Mouse (Mus musculus): Measurements from ENCODE around the gene Cyp2c40. TPM values are rescaled to one million over a fixed set of nuclear protein-coding genes. Genes with fewer than 3 reads are reported as not detected.
"Not testable (repeated sequence)": the region's sequence is repeated elsewhere in the genome, so short reads cannot be mapped to it uniquely, and the experiment has no call there.

The Cyp2c40 gene
- 1.8 and 2.8 TPM in 2 replicates for polyA plus RNA-seq (2011; ENCODE audit: insufficient read depth, insufficient read length, low replicate concordance, missing spikeins)

DNA sequence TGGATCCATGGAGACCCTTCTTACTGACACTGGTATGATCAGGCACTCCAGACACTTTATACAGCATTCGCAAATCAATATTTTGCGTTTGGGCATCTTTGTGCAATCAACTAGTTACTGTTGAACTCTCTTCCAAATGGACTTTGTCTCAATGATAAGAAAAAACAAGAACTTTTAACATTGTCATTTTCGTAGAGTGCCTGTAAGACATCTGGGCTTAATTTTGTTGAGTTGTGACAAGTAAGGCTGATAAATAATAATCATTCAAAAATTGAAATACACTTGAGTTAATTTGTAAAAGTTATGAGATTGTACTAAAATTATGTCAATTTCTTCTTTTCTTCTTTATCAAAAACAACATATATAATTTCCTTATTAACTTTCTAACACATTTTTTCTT lies at the start of gene Cyp2c40:
Gene Cyp2c40 (minus strand): TSS at position 101 of the 400 bp plus-strand sequence.
- not testable (repeated sequence) for H3K4me1 ChIP-seq (ENCODE audit: control insufficient read depth, insufficient read depth, low read length); H3K4me3 ChIP-seq (replicated peaks; ENCODE audit: control insufficient read depth, low read depth, low read length); H3K27ac ChIP-seq (ENCODE audit: control insufficient read depth, insufficient read depth, low read depth, low read length, poor library complexity)
- 82% methylated on average over 3 of the region's 3 CpGs for WGBS

DNA sequence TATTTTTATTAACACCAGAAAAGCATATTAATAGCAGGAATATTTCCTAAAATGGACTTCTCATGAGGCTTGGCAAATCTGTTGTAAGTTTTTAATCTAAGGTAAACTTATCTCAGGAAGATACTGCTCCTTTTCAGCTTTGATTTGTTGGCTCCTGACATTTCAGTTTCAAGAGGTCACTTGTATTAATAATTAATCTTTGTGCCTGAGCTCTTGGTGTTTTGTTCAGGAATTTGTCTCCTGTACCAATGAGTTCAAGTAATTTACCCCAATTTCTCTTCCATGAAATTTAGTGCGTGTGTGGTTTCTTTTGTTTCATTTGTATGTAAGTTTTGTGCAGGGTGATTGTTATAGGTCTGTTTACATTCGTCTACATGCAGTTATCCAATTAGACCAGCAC lies 8.3 kb upstream of the Cyp2c40 start:
- H3K27ac ChIP-seq (ENCODE audit: control insufficient read depth, insufficient read depth, low read depth, low read length, poor library complexity); H3K4me1 ChIP-seq (ENCODE audit: control insufficient read depth, insufficient read depth, low read length); H3K4me3 ChIP-seq (replicated peaks; ENCODE audit: control insufficient read depth, low read depth, low read length): not testable (repeated sequence)
- 58% methylated on average over 2 of the region's 2 CpGs for WGBS

DNA sequence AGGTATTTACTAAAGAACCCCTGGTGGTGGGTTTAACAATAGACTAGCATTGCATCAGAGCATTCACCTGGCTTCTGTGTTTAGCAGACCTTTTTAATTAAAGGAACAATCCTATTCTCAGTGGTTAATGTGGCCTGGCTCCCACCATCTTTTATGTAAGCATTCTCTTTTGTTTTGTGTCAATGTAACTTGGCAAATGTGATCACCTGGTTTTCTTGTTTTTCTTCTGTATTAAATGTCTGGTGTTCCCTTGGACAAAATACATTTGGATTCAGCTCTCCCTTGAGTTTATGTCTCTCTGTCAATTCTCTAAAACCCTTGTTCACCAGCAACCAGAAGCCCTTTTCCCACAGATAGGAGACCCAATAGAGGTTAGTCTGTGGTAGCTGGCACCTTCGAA lies 3.8 kb upstream of the Cyp2c40 start:
- not testable (repeated sequence) for H3K4me3 ChIP-seq (replicated peaks; ENCODE audit: control insufficient read depth, low read depth, low read length); H3K4me1 ChIP-seq (ENCODE audit: control insufficient read depth, insufficient read depth, low read length); H3K27ac ChIP-seq (ENCODE audit: control insufficient read depth, insufficient read depth, low read depth, low read length, poor library complexity)
- 71% methylated on average over 1 of the region's 1 CpGs for WGBS

DNA sequence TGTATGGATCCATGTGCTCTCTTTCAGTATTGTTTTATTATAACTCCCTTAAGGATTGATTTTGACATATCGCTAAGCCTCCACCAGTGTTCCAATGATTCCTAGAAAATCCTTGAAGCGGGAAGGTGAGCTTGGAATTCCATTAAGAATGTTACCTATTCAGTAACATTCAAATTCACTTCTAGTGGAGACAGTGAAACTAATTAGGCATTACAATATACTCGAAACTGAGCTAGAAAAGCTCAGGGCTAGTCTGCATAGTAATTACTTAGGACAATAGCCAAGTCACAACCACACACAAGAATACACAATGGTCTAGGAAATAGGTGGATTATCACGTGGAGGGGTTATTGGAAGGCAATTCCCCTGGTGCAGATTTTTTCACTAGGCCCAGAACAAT lies 3.4 kb upstream of the Cyp2c40 start:
- H3K4me3 ChIP-seq (replicated peaks; ENCODE audit: control insufficient read depth, low read depth, low read length); H3K27ac ChIP-seq (ENCODE audit: control insufficient read depth, insufficient read depth, low read depth, low read length, poor library complexity); H3K4me1 ChIP-seq (ENCODE audit: control insufficient read depth, insufficient read depth, low read length): not testable (repeated sequence)
- WGBS, result 66% methylated on average over 4 of the region's 4 CpGs

DNA sequence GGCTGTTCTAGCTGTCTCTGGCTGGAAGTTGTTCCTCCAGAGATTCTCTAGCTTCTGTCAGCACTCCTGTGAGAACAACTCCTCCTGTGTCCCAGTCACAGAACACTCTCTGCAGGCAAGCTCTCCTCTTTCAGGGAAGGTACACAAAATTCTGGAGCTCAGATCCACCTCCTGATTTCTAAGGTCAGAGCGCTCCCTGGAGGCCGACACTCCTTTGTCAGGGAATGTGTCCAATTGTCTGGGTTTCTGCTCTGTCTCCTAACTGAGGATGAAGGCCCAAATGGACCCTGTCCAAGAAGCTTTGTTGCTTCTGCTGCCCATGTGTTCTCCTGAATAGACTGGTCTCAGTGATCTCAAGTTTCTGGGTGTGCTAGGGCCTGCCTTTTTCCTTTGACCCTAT lies 27.2 kb downstream of the Cyp2c40 start:
- not testable (repeated sequence) for H3K4me1 ChIP-seq (ENCODE audit: control insufficient read depth, insufficient read depth, low read length); H3K4me3 ChIP-seq (replicated peaks; ENCODE audit: control insufficient read depth, low read depth, low read length); H3K27ac ChIP-seq (ENCODE audit: control insufficient read depth, insufficient read depth, low read depth, low read length, poor library complexity)
- 75% methylated on average over 2 of the region's 2 CpGs for WGBS

DNA sequence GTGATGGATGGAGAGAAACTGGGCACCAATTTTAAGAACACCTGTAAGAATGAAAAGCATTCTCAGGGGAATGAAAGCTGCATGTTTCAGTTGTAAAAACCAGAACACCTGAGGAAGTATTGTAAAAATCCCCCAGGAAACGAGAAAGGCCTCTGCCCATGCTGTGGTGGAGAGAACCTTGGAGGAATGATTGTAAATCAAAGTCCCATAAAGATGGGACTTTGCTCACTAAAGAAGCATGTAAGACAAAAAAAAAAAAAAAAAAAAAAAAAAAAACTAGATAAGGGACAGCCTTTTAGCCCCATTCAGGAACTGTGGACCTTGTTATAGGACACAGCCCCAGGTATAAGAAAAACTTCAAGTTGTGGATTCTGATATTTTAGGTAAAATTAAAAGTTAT lies 67.3 kb downstream of the Cyp2c40 start:
- H3K4me1 ChIP-seq (ENCODE audit: control insufficient read depth, insufficient read depth, low read length), result no peaks in the 10 kb centered on the region
- no peak overlapping the region for H3K27ac ChIP-seq (ENCODE audit: control insufficient read depth, insufficient read depth, low read depth, low read length, poor library complexity)
- no peak for TF ChIP-seq POLR2A (IDR thresholded peaks at IDR 0.05; ENCODE audit: borderline replicate concordance, control insufficient read depth, low read depth, low read length)
- TF ChIP-seq CTCF (IDR thresholded peaks at IDR 0.05; ENCODE audit: control insufficient read depth, insufficient read depth, low read length), result no peak
- 22% methylated on average over 1 of the region's 1 CpGs for WGBS
- no peak overlapping the region for H3K4me3 ChIP-seq (replicated peaks; ENCODE audit: control insufficient read depth, low read depth, low read length)

DNA sequence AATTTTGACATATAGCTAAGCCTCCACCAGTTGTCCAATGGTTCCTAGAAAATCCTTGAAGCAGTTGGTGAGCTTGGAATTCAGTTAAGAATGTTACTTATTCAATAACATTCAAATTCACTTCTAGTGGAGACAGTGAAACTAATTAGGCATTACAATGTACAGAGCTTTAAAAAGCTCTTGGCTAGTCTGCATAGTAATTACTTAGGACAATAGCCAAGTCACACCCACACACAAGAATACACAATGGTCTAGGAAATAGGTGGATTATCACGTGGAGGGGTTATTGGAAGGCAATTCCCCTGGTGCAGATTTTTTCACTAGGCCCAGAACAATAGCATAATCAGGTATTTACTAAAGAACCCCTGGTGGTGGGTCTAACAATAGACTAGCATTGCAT lies 68.3 kb downstream of the Cyp2c40 start:
- H3K4me1 ChIP-seq (ENCODE audit: control insufficient read depth, insufficient read depth, low read length); H3K4me3 ChIP-seq (replicated peaks; ENCODE audit: control insufficient read depth, low read depth, low read length); H3K27ac ChIP-seq (ENCODE audit: control insufficient read depth, insufficient read depth, low read depth, low read length, poor library complexity): not testable (repeated sequence)
- 66% methylated on average over 1 of the region's 1 CpGs for WGBS

DNA sequence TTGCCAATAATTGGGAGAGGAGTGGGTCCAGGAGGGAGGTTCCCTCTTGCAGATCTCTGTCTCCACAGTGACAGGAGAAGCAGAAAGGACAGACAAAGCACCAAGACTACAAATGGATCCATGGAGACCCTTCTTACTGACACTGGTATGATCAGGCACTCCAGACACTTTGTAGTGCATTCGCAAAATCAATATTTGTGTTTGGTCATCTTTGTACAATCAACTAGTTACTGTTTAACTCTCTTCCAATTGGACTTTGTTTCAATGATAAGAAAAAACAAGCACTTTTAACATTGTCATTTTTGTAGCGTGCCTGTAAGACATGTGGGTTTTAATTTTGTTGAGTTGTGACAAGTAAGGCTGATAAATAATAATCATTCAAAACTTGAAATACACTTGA lies 71.7 kb downstream of the Cyp2c40 start, which contains the start of gene Cyp2c68:
Gene Cyp2c68 (minus strand): TSS at position 135 of the 400 bp plus-strand sequence.
- 73% methylated on average over 2 of the region's 2 CpGs for WGBS
- H3K4me3 ChIP-seq (replicated peaks; ENCODE audit: control insufficient read depth, low read depth, low read length), result no peak within 1 kb of the TSS
- H3K4me1 ChIP-seq (ENCODE audit: control insufficient read depth, insufficient read depth, low read length), result no peaks in the 10 kb centered on the region
- TF ChIP-seq CTCF (IDR thresholded peaks at IDR 0.05; ENCODE audit: control insufficient read depth, insufficient read depth, low read length) (no peak), POLR2A (IDR thresholded peaks at IDR 0.05; ENCODE audit: borderline replicate concordance, control insufficient read depth, low read depth, low read length) (no peak)
- H3K27ac ChIP-seq (ENCODE audit: control insufficient read depth, insufficient read depth, low read depth, low read length, poor library complexity), result no peak within 1 kb of the TSS

Other genes with a start within 250 kb of the Cyp2c40 start
- not detected in 2 replicates for gene Cyp2c67, start 163.8 kb downstream of the Cyp2c40 start, polyA plus RNA-seq (2011; ENCODE audit: insufficient read depth, insufficient read length, low replicate concordance, missing spikeins)
- gene Cyp2c68, start 71.8 kb downstream of the Cyp2c40 start, polyA plus RNA-seq (2011; ENCODE audit: insufficient read depth, insufficient read length, low replicate concordance, missing spikeins), result 3.8 TPM in 1 of 2 replicates, not detected in the other
- not detected in 2 replicates for gene Cyp2c69, start 74.0 kb upstream of the Cyp2c40 start, polyA plus RNA-seq (2011; ENCODE audit: insufficient read depth, insufficient read length, low replicate concordance, missing spikeins)
- gene Cyp2c37, start 179.6 kb upstream of the Cyp2c40 start, polyA plus RNA-seq (2011; ENCODE audit: insufficient read depth, insufficient read length, low replicate concordance, missing spikeins), result 2.7 TPM in 1 of 2 replicates, not detected in the other